Mouse (Mus musculus): Measurements from ENCODE around the gene Hist2h2ab. TPM values are rescaled to one million over a fixed set of nuclear protein-coding genes. Genes with fewer than 3 reads are reported as not detected.
A peak's percentile ranks its signal among the peaks of the same experiment; 100 is the strongest.
"Not testable (repeated sequence)": the region's sequence is repeated elsewhere in the genome, so short reads cannot be mapped to it uniquely, and the experiment has no call there.

Gene Hist2h2ab
- total RNA-seq, 2 experiments from 2014 or later, result 1.9 to 2.3 TPM

- intact Hi-C loops (cut with DNase I), result no loop called here
- DNase-seq, result no peak
Observed at GRCm38 (mm10) chr3:96250890-96251289, 31.2 kb downstream of the Hist2h2ab start.

- intact Hi-C loops (cut with DNase I), result no loop called here
Observed at GRCm38 (mm10) chr3:96251787-96252186, 32.1 kb downstream of the Hist2h2ab start.

DNA sequence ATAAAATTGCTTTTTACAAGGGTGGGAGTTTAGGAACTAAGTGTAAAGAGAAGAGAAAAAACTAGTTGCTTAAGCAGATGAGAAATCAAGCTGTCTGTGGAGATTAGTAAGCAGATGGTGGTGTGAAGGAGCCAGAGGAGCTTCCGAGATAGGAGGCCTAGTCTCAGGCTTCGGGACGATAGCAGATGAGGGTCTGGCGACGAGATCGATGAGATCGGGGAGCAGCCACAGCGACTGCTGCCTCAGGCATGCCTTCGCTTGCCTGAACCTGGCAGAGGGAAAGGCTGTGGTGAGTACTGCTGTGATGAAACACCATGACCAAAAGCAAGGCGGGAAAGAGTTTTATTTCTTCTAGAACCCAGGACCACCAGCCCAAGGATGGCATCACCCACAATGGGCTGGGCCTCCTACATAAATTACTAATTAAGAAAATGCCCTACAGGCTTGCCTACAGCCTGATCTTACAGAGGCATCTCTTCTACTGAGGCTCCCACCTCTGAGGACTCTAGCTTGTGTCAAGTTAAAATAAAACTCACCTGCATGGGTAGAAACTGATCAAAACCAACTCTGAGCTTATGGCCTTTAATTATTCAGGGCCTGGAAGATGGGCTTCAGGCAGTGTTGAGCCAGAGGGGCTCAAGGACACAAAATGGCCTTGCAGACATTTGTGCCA lies 35.2 kb downstream of the Hist2h2ab start:
- intact Hi-C loops (cut with DNase I), result no loop called here
- DNase-seq, result no peak

More at GRCm38 (mm10) chr3:96251787-96252186, 32.1 kb downstream of the Hist2h2ab start:
- no peak for DNase-seq

DNA sequence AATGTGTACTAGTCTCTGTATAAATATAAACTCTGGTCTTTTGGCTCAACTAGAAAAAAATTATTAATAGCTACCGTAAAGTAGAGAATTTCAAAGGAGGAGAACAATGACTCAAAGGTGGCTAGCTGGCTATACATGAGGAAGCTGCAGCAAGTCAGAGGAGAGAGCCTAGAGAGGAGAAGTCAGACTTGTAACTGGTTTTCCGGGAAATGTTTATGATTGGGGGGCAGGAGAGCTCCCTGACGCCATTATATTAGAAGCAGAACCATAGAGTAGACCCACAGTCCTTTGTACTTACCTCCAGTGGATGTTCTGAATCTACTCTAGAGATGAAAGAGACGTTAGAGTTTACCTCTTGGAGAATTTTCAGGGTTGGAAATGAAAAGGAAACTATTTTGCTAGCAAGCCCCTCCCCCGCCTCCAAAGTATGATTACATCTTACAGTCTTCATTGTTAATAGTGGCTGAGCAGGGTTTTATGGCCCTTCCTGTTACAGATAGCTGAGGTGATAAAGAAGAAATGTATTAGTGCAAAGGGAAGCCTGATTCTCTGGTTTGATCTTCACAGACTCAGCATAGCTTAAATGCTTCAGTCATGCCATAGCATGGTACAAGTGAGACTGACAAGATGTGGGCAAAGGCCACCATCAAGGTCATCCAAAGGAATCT lies 36.4 kb downstream of the Hist2h2ab start:
- intact Hi-C loops (cut with DNase I), result no loop called here

GRCm38 (mm10) chr3:96257190-96257589 lies 37.5 kb downstream of the Hist2h2ab start:
- DNase-seq, result no peak
- intact Hi-C loops (cut with DNase I), result no loop called here

More for the DNA sequence above, 36.4 kb downstream of the Hist2h2ab start:
- no peak for DNase-seq

GRCm38 (mm10) chr3:96260220-96260619 lies 40.6 kb downstream of the Hist2h2ab start:
- intact Hi-C loops (cut with DNase I), result no loop called here
- no peak for DNase-seq

DNA sequence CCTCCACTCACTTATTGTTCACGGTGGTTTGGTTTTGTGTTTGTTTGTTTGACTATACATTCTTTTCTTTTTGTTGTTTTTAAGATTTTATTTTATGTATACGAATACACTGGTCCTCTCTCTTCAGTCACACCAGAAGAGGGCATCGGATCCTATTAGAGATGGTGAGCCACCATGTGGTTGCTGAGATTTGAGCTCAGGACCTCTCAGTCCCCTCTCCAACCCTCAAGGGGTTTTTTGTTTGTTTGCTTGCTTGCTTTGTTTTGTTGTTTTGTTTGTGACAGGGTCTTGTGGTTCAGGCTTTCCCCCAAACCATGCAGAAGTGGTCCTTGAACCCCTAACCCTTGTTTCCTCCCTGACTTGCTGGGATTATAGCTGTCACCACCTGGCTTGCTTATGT lies 42.0 kb downstream of the Hist2h2ab start:
- DNase-seq, result no peak
- intact Hi-C loops (cut with DNase I), result loop anchor here (2.0 kb wide), 2 partner anchors 19 to 41 kb away; partner anchors contain the start of genes Hist2h2ac and Hist2h2be

DNA sequence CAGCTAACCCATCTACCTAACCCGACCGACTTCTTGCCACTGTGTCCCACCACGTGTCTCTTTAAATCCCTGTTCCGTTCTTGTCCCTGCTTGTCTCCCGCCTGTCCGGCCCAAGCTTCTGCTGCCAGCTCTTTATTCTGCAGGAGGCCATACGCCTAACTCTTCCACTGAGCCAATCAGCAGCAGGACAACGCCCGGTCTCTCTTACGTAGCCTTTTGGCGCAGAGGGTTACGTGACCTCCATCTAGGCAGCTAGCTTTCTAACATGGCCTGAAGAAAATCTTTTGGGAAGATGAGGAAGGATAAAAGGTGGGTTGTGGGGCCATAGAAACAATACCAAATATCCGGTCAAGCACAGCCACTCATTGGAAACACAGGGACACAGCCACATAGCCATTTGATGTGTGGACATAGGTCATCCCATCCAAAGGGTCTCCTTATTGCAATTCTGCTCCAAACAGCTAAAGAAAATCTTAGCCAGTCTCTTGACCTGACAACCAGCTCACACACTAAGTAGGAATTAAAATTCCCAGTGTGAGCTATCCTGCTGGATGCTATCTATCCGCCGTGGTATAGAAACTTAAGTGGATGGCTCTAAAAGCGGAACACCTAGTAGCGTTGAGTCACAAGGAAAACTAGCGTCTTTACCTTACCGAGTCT lies 42.7 kb downstream of the Hist2h2ab start:
- peak; percentile 83 to 85 for DNase-seq
- intact Hi-C loops (cut with DNase I), result loop anchor here (2.0 kb wide), 2 partner anchors 20 to 42 kb away; partner anchors contain the start of genes Hist2h2ac and Hist2h2be

- intact Hi-C loops (cut with DNase I), result loop anchor here (2.0 kb wide), 2 partner anchors 20 to 42 kb away; partner anchors contain the start of genes Hist2h2ac and Hist2h2be
- DNase-seq, result peak; percentile 95 to 97
Observed at GRCm38 (mm10) chr3:96262979-96263550, 43.4 kb downstream of the Hist2h2ab start, which contains the start of gene Hist2h4. Gene Hist2h4, minus strand, starts transcription at chr3:96263311.

- intact Hi-C loops (cut with DNase I), result loop anchor here (2.0 kb wide), 2 partner anchors 21 to 43 kb away; partner anchors contain the start of genes Hist2h2ac and Hist2h2be
- DNase-seq, result peak; percentile 59 to 75
Observed at GRCm38 (mm10) chr3:96263558-96264403, 44.1 kb downstream of the Hist2h2ab start.

DNA sequence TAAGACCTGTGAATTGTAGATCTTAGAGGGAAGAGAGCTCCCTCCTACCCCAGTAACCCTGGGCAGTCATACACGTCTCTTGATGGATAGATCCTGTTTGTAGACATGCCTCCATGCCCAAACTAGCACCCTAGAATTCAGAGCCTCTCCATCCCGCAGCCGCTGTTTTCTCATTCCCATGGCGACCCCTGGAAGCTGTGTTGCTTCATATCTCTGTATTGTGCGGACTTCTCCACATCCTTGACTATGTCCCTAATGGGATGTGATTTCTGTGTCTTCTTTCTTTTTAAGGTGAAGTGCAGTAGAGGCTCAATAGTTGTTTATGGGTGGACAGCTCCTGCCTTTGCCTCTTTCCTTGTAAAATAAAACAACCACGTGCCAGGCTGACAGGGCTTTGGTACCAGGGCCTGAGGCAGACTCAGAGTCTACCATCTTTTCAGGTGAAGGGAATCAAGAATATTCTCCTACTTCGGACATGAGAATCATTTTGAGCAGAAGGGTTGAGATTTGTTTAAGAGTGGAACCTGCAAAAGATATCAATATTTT lies 44.8 kb downstream of the Hist2h2ab start:
- no peak for DNase-seq
- intact Hi-C loops (cut with DNase I), result no loop called here

GRCm38 (mm10) chr3:96266132-96266710 lies 46.6 kb downstream of the Hist2h2ab start:
- intact Hi-C loops (cut with DNase I), result no loop called here
- DNase-seq, result no peak

DNA sequence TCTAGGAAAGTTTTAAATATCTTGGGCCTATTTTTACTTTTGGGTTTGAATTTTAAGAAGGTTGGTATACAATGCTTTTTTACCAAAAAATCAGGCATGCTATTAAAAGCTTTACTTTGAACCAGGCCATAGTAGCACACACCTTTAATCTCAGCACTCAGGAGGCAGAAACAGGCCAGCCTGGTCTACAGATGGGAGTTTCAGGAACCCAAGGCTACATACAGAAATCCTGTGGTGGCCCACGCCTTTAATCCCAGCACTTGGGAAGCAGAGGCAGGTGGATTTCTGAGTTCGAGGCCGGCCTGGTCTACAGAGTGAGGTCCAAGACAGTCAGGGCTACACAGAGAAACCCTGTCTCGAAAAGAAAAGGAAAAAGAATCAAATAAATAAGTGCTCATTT lies 47.9 kb downstream of the Hist2h2ab start:
- DNase-seq, result no peak
- intact Hi-C loops (cut with DNase I), result no loop called here

DNA sequence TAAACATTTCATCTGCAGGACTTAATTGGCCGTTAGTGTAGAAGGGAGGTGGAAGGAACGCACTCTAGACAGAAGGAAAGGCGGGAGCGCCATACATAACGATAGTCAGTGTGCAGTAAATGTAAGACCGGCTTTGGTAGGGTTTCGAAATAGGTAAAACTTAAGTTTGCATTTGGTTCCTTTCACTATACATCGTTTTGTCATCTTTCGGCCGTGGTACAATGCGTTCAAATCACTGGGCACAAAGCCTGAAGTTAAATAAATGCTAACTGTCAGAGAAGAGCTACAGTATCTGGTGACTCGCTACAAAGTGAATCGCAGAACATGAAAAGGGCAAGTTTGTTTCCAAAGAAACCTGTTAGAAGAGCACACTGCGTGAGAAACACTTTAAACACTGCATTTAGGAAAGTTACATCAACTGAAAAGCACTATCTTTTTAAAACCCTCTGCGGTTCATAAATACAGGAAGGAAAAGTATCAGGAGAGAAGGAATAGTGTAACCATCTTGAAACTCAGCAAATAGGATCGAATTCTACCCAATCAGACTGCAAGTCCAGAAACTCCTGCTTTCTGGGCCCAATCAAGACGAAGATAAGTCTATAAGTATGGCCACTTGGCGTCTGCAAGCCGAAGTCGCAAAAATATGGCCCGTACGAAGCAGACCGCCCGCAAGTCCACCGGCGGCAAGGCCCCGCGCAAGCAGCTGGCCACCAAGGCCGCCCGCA lies 48.5 kb downstream of the Hist2h2ab start, which contains the start of gene Hist2h3b:
Gene Hist2h3b, plus strand, starts transcription at position 604 of the 725 bp plus-strand sequence.
- intact Hi-C loops (cut with DNase I), result no loop called here
- peak; percentile 82 to 83 for DNase-seq

GRCm38 (mm10) chr3:96268776-96269378 lies 49.2 kb downstream of the Hist2h2ab start:
- DNase-seq, result peak; percentile 26 to 52
- intact Hi-C loops (cut with DNase I), result not testable (repeated sequence)
